Mouse (Mus musculus): ENCODE measurements at regions not wholly inside any gene's neighbourhood (a gene's known extent, or its start where the extent isn't known, plus 50 kb on each side); places are given as distances from the start of the nearest gene placed in this dataset.

DNA sequence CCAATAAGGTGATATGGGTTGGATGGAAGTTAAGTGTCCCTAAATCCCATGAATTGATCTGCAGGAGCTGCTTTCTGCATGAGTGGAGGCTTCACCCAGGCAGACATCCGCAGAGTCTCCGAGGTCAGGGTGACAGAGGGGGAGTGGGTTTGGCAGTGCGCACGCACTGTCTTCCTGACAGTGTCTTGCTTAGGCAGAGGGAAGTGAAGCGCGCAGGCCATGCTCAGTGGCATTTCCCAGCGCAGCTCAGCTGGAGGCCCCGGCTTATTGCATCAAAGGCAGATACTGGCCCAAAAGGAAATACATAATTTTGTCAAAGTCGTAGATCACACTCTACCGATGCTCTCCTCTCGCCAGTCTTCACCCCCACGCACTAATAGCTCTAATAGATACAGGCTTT, 252.7 kb upstream of the Dnajc24 start:
- Histone ChIP-seq H3K27me3 (ENCODE audit: insufficient read depth, low read length) (no peaks in the 10 kb centered on the region), H3K4me2 (ENCODE audit: low read length) (no peak overlapping the region), H3K9me3 (replicated peaks; ENCODE audit: low read length) (no peaks in the 10 kb centered on the region), H3K36me3 (ENCODE audit: insufficient read depth, low read length) (no peaks in the 10 kb centered on the region), H3K27ac (no peak overlapping the region), H3K9ac (ENCODE audit: low read depth, low read length) (no peak overlapping the region), H3K4me3 (replicated peaks; ENCODE audit: low read depth, low read length) (no peak overlapping the region), H3K4me1 (replicated peaks; ENCODE audit: insufficient read depth, low read length) (no peaks in the 10 kb centered on the region)
- TF ChIP-seq CTCF (IDR thresholded peaks at IDR 0.05; ENCODE audit: low read depth) = no peak
- ATAC-seq (replicated peaks; ENCODE audit: low FRiP score, low read depth) (no peak; the same call in 1 of the 2 replicates), DNase-seq (ENCODE audit: low spot score) (peak; percentile 2)
- WGBS = 35% methylated on average over 12 of the region's 12 CpGs

DNA sequence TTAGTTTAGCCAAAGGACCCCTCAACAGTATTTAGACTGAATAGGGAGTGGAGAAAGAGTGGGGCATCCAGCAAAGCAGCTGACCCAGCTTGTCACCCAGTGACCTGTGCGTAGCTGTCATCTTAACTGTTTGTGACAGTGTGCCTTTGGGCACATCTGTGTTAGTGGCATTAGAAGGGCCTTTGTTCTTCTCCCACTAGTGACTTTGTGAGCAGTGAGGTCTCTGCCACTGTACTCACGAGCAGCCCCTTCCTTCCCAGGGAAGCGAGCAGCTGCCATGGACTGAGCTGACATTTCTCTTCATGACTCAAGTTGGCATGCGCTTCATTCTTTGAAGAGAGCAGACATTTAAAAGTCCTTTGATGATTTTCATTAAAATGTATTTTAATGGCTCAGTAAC, 231.0 kb upstream of the Dnajc24 start:
- DNase-seq (ENCODE audit: low spot score) = no peak

DNA sequence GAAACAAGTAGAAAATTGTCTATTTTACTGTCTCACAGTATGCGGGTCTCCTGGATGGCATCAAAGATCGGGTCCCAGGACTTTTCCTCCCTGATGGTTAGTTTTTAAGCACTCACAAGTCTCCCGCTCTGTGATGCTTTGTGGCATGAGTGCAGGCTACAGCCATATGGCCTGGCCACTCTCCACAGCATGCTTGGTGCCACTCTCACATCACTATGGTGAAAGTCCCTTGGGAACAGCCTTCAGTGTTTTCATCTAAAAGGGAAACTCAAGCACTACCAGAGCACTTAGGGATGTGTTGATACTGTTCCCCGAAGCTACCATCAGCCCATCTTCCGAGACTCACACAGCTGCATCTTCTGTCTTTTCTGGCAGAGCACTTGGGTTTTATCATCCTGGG, 227.8 kb upstream of the Dnajc24 start:
- no peak for ATAC-seq (replicated peaks; ENCODE audit: low FRiP score, low read depth)
- Histone ChIP-seq H3K9me3 (replicated peaks; ENCODE audit: low read length) (no peaks in the 10 kb centered on the region), H3K36me3 (ENCODE audit: insufficient read depth, low read length) (no peaks in the 10 kb centered on the region), H3K4me2 (ENCODE audit: low read length) (no peak overlapping the region), H3K4me3 (replicated peaks; ENCODE audit: low read depth, low read length) (no peak overlapping the region), H3K27ac (no peak overlapping the region), H3K27me3 (ENCODE audit: insufficient read depth, low read length) (no peaks in the 10 kb centered on the region), H3K9ac (ENCODE audit: low read depth, low read length) (no peak overlapping the region), H3K4me1 (replicated peaks; ENCODE audit: insufficient read depth, low read length) (no peaks in the 10 kb centered on the region)
- DNase-seq (ENCODE audit: low spot score) = no peak
- 81% methylated on average over 5 of the region's 5 CpGs for WGBS
- TF ChIP-seq CTCF (IDR thresholded peaks at IDR 0.05; ENCODE audit: low read depth) = no peak

More for the DNA sequence above, 231.0 kb upstream of the Dnajc24 start:
- Histone ChIP-seq H3K27ac (no peak overlapping the region), H3K9ac (ENCODE audit: low read depth, low read length) (no peak overlapping the region), H3K4me3 (replicated peaks; ENCODE audit: low read depth, low read length) (no peak overlapping the region), H3K9me3 (replicated peaks; ENCODE audit: low read length) (no peaks in the 10 kb centered on the region), H3K4me1 (replicated peaks; ENCODE audit: insufficient read depth, low read length) (no peaks in the 10 kb centered on the region), H3K4me2 (ENCODE audit: low read length) (no peak overlapping the region), H3K27me3 (ENCODE audit: insufficient read depth, low read length) (no peaks in the 10 kb centered on the region), H3K36me3 (ENCODE audit: insufficient read depth, low read length) (no peaks in the 10 kb centered on the region)
- WGBS = 78% methylated on average over 4 of the region's 4 CpGs
- TF ChIP-seq CTCF (IDR thresholded peaks at IDR 0.05; ENCODE audit: low read depth) = no peak
- no peak for ATAC-seq (replicated peaks; ENCODE audit: low FRiP score, low read depth)

DNA sequence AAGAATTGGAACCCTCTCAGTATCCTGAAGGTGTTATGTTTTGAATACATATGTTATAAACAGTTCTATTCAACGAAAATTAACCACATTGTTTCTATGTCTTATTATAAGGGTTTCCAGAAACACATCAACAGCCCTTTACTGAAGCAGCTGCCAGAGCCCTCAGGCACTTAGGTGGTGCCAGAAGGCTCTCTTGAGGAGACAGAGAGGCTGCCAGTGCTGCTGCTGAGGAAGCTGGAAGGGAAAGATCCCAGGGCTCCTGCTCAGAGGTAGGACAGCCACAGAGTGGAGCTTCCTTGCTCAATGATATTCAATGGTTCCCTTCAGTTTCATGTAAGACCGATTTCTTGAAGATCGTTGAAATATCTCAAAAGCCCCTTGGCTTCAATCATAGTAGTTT, 226.7 kb upstream of the Dnajc24 start:
- whole genome bisulfite sequencing = 80% methylated on average over 3 of the region's 3 CpGs
- H3K27ac ChIP-seq = no peak overlapping the region
- H3K36me3 ChIP-seq (ENCODE audit: insufficient read depth, low read length) = no peaks in the 10 kb centered on the region
- no peaks in the 10 kb centered on the region for H3K4me1 ChIP-seq (replicated peaks; ENCODE audit: insufficient read depth, low read length)
- H3K9ac ChIP-seq (ENCODE audit: low read depth, low read length) = no peak overlapping the region
- no peak overlapping the region for H3K4me3 ChIP-seq (replicated peaks; ENCODE audit: low read depth, low read length)
- no peak for TF ChIP-seq CTCF (IDR thresholded peaks at IDR 0.05; ENCODE audit: low read depth)
- DNase-seq (ENCODE audit: low spot score) = no peak
- H3K4me2 ChIP-seq (ENCODE audit: low read length) = no peak overlapping the region
- no peaks in the 10 kb centered on the region for H3K27me3 ChIP-seq (ENCODE audit: insufficient read depth, low read length)
- H3K9me3 ChIP-seq (replicated peaks; ENCODE audit: low read length) = no peaks in the 10 kb centered on the region
- ATAC-seq (replicated peaks; ENCODE audit: low FRiP score, low read depth) = no peak

DNA sequence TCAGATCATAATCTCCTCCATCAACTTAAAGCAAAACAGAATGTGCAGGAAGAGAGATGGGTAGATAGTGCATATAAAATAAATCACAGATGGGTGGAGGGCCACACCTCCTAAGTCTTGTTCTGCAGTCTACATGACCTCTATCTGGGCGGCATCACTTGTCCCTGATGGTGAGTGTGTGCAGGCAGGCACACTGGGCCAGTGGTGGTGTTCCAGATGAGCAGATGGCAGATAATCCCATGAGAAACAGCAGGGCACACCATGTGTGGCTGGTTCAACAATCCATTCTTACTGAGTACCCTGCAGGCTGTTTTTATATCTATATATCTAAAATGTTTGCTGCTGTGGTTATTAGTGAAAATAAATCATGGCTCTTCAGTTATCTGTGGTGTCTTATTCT, 224.9 kb upstream of the Dnajc24 start:
- WGBS = 63% methylated on average over 1 of the region's 1 CpGs
- no peaks in the 10 kb centered on the region for H3K9me3 ChIP-seq (replicated peaks; ENCODE audit: low read length)
- no peak overlapping the region for H3K27ac ChIP-seq
- no peaks in the 10 kb centered on the region for H3K27me3 ChIP-seq (ENCODE audit: insufficient read depth, low read length)
- no peak for ATAC-seq (replicated peaks; ENCODE audit: low FRiP score, low read depth)
- TF ChIP-seq CTCF (IDR thresholded peaks at IDR 0.05; ENCODE audit: low read depth) = no peak
- no peaks in the 10 kb centered on the region for H3K36me3 ChIP-seq (ENCODE audit: insufficient read depth, low read length)
- no peak overlapping the region for H3K4me3 ChIP-seq (replicated peaks; ENCODE audit: low read depth, low read length)
- H3K9ac ChIP-seq (ENCODE audit: low read depth, low read length) = no peak overlapping the region
- no peak for DNase-seq (ENCODE audit: low spot score)
- no peak overlapping the region for H3K4me2 ChIP-seq (ENCODE audit: low read length)
- H3K4me1 ChIP-seq (replicated peaks; ENCODE audit: insufficient read depth, low read length) = no peaks in the 10 kb centered on the region

DNA sequence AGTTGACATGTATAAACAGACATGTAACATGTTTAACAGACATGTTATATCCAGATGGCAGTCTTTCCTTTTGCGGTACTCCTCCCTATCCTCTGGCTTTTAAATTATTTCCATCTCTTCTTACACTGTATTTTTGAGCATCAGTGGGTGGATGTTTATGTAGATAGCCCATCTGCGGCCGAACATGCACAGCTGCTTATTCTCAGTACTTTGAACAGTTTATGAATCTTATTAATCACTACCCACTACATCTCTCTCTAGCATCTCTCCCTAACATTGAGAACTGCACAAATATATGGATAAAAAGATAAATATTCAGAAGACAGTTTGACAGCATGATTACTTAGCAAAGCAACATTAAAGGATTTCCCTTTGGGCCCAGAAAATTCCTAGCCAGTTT, 212.8 kb upstream of the Dnajc24 start:
- H3K9ac ChIP-seq (ENCODE audit: low read depth, low read length) = no peak overlapping the region
- no peaks in the 10 kb centered on the region for H3K9me3 ChIP-seq (replicated peaks; ENCODE audit: low read length)
- DNase-seq (ENCODE audit: low spot score) = peak; percentile 37
- no peak overlapping the region for H3K4me2 ChIP-seq (ENCODE audit: low read length)
- no peak for ATAC-seq (replicated peaks; ENCODE audit: low FRiP score, low read depth)
- no peaks in the 10 kb centered on the region for H3K27me3 ChIP-seq (ENCODE audit: insufficient read depth, low read length)
- no peak overlapping the region for H3K27ac ChIP-seq
- WGBS = 56% methylated on average over 3 of the region's 3 CpGs
- TF ChIP-seq CTCF (IDR thresholded peaks at IDR 0.05; ENCODE audit: low read depth) = no peak
- H3K36me3 ChIP-seq (ENCODE audit: insufficient read depth, low read length) = no peaks in the 10 kb centered on the region
- H3K4me1 ChIP-seq (replicated peaks; ENCODE audit: insufficient read depth, low read length) = no peaks in the 10 kb centered on the region
- H3K4me3 ChIP-seq (replicated peaks; ENCODE audit: low read depth, low read length) = no peak overlapping the region

DNA sequence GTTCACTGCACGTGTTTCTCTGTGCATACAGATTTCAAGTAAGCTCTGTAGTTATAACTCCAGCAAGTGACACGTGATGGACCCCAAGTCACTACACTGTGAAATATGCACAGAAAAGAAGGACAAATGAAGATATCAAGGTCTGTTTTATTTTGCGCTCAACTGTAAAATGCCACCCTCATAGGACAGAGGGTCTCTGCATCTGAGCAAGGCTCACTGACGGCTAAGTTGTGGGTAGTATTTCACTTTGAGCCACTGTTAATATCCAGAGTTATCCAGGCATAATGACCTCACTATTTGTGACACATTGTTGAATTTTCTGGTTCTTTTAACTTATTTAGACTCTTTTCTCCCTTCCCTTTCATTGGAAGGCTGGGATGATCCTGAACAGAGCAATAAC, 210.4 kb upstream of the Dnajc24 start:
- Histone ChIP-seq H3K4me1 (replicated peaks; ENCODE audit: insufficient read depth, low read length) (no peaks in the 10 kb centered on the region), H3K9me3 (replicated peaks; ENCODE audit: low read length) (no peaks in the 10 kb centered on the region), H3K36me3 (ENCODE audit: insufficient read depth, low read length) (no peaks in the 10 kb centered on the region), H3K4me2 (ENCODE audit: low read length) (no peak overlapping the region), H3K27me3 (ENCODE audit: insufficient read depth, low read length) (no peaks in the 10 kb centered on the region), H3K4me3 (replicated peaks; ENCODE audit: low read depth, low read length) (no peak overlapping the region), H3K27ac (no peak overlapping the region), H3K9ac (ENCODE audit: low read depth, low read length) (no peak overlapping the region)
- ATAC-seq (replicated peaks; ENCODE audit: low FRiP score, low read depth) (no peak), DNase-seq (ENCODE audit: low spot score) (no peak)
- TF ChIP-seq CTCF (IDR thresholded peaks at IDR 0.05; ENCODE audit: low read depth) = no peak
- WGBS = 62% methylated on average over 4 of the region's 4 CpGs

All from kidney, postnatal 0 days (tissue).